Mouse (Mus musculus) ovary, adult 18-20 months (tissue): ENCODE results near the gene Iqcj.

Experiments used
- DNase-seq: peaks from one replicate; pipeline ENCODE4 v3.0.0; 2022; ENCODE audit warnings: low spot score, mixed read lengths

Gene Iqcj

GRCm38 (mm10) chr3:67892026-67892705, at the start of gene Iqcj, which contains the start of gene Iqschfp:
Iqcj (plus strand) TSS chr3:67892220.
Iqschfp (plus strand) TSS chr3:67892232.
- no peak for DNase-seq

GRCm38 (mm10) chr3:67852397-67852796, 39.6 kb upstream of the Iqcj start:
- no peak for DNase-seq

- no peak for DNase-seq
These were observed 30.5 kb upstream of the Iqcj start for GRCm38 (mm10) chr3:67861524-67861923.

- DNase-seq: no peak
These were observed 24.5 kb upstream of the Iqcj start for GRCm38 (mm10) chr3:67867420-67868065.

- no peak for DNase-seq
These were observed 22.6 kb upstream of the Iqcj start for GRCm38 (mm10) chr3:67869424-67869823.

GRCm38 (mm10) chr3:67877253-67877652, 14.8 kb upstream of the Iqcj start:
- DNase-seq: no peak

- no peak for DNase-seq
These were observed 7.7 kb upstream of the Iqcj start for GRCm38 (mm10) chr3:67884335-67884734.

- DNase-seq: no peak
These were observed 5.8 kb upstream of the Iqcj start for GRCm38 (mm10) chr3:67886176-67886575.

- no peak for DNase-seq
These were observed 4.8 kb upstream of the Iqcj start for GRCm38 (mm10) chr3:67887251-67887650.

- DNase-seq: no peak
These were observed 748 bp downstream of the Iqcj start for GRCm38 (mm10) chr3:67892768-67893167.

GRCm38 (mm10) chr3:67902517-67902916, 10.5 kb downstream of the Iqcj start:
- DNase-seq: no peak

GRCm38 (mm10) chr3:67908586-67908985, 16.6 kb downstream of the Iqcj start:
- DNase-seq: no peak

- DNase-seq: no peak
These were observed 26.1 kb downstream of the Iqcj start for GRCm38 (mm10) chr3:67918098-67918497.

- no peak for DNase-seq
These were observed 26.7 kb downstream of the Iqcj start for GRCm38 (mm10) chr3:67918634-67919259.

GRCm38 (mm10) chr3:67923095-67923494, 31.1 kb downstream of the Iqcj start:
- DNase-seq: no peak

GRCm38 (mm10) chr3:67925453-67925852, 33.4 kb downstream of the Iqcj start:
- no peak for DNase-seq

- no peak for DNase-seq
These were observed 38.6 kb downstream of the Iqcj start for GRCm38 (mm10) chr3:67930424-67931133.

GRCm38 (mm10) chr3:67931181-67931580, 39.2 kb downstream of the Iqcj start:
- DNase-seq: no peak

- DNase-seq: no peak
These were observed 39.9 kb downstream of the Iqcj start for GRCm38 (mm10) chr3:67931914-67932313.

GRCm38 (mm10) chr3:67935829-67936228, 43.8 kb downstream of the Iqcj start:
- DNase-seq: no peak

GRCm38 (mm10) chr3:67947000-67947399, 55.0 kb downstream of the Iqcj start:
- no peak for DNase-seq

- DNase-seq: no peak
These were observed 60.5 kb downstream of the Iqcj start for GRCm38 (mm10) chr3:67952517-67952940.
